Mouse (Mus musculus): Measurements from ENCODE around the gene Chsy1. TPM values are rescaled to one million over a fixed set of nuclear protein-coding genes. Genes with fewer than 3 reads are reported as not detected.

Gene Chsy1
- polyA plus RNA-seq, 1 experiment from 2014 or later, result 23.1 TPM

DNA sequence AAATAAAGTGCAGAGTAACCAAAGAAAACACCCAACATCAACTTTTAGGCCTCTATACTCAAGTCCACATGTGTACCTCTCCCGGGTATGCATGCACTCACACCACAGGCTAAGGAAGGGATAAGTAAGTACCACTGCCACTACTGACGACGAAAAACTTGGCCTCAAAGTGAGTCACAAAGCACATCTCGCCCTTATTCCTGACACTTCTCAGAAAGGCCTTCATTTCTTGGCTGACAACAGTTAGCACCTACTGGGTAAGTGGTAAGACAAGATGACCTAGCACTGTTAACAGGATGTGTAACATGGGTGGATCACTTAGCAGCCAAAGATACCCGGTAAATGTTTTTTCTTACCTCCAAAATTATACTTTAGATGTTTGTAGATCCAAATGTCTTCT is 4.8 kb upstream of the Chsy1 start:
- H3K9me3 ChIP-seq (ENCODE audit: control insufficient read depth, low read length), result no peaks in the 10 kb centered on the region
- WGBS, result 84% methylated on average over 5 of the region's 5 CpGs
- no peak overlapping the region for H3K4me2 ChIP-seq
- ATAC-seq (replicated peaks; ENCODE audit: low FRiP score) (no peak), DNase-seq (ENCODE audit: low spot score) (no peak)
- H3K4me1 ChIP-seq (replicated peaks; ENCODE audit: control insufficient read depth, insufficient read depth, low read length), result no peaks in the 10 kb centered on the region; the same call in 1 of the 2 replicates
- no peaks in the 10 kb centered on the region for H3K27me3 ChIP-seq (replicated peaks; ENCODE audit: control insufficient read depth, insufficient read depth, low read length)
- no peak overlapping the region for H3K4me3 ChIP-seq (ENCODE audit: low read depth, low read length)
- no peaks in the 10 kb centered on the region for H3K36me3 ChIP-seq (ENCODE audit: control insufficient read depth, insufficient read depth, low read length)
- H3K27ac ChIP-seq (ENCODE audit: low read depth, low read length), result no peak overlapping the region
- H3K9ac ChIP-seq (ENCODE audit: low read depth, low read length), result no peak overlapping the region

DNA sequence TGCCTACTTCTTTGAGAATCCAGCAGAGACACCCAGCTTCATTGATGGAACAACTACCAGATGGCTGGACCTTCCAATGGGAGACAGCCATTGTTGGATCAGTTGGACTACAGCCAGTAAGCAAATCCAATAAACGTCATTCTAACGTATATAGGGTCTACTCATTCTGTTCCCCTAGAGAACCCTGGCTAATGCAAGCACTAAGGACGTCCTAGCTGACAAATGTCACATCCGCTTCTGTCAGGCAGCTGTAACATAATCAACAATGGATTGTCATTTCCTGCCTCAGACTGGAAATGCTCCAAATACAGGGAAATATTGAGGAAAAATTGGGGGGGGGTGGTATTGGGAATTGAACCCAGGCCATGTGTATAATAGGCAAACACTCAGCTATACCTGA is 3.5 kb upstream of the Chsy1 start:
- WGBS, result 66% methylated on average over 4 of the region's 4 CpGs
- no peak for ATAC-seq (replicated peaks; ENCODE audit: low FRiP score)
- no peaks in the 10 kb centered on the region; the same call in 1 of the 2 replicates for H3K4me1 ChIP-seq (replicated peaks; ENCODE audit: control insufficient read depth, insufficient read depth, low read length)
- H3K27ac ChIP-seq (ENCODE audit: low read depth, low read length), result no peak overlapping the region
- no peak overlapping the region for H3K4me3 ChIP-seq (ENCODE audit: low read depth, low read length)
- H3K9me3 ChIP-seq (ENCODE audit: control insufficient read depth, low read length), result no peaks in the 10 kb centered on the region
- no peak for DNase-seq (ENCODE audit: low spot score)
- no peaks in the 10 kb centered on the region for H3K27me3 ChIP-seq (replicated peaks; ENCODE audit: control insufficient read depth, insufficient read depth, low read length)
- no peak overlapping the region for H3K9ac ChIP-seq (ENCODE audit: low read depth, low read length)
- no peaks in the 10 kb centered on the region for H3K36me3 ChIP-seq (ENCODE audit: control insufficient read depth, insufficient read depth, low read length)
- no peak overlapping the region for H3K4me2 ChIP-seq

DNA sequence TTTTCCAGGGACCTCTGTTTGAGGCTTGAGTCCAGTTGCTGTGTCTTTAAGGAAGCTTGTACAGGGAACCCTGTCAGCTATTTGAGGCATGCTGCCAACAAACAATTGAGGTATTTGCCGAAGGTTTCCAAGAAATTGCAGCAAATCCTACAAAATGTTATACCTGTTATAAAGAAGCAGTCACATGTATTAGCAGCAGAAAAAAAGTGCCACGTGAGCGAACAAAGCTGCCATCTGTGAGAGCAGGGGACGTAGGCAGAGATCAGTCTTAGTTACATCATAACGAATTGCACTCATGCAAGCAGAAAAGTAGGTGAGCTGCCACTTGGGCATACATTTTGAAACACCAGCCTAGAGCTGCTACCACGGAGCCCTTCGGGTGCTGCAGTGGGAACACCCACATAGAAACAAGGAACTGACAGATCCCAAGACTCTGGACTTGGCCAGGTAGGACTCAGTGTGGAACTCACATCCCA is 2.7 kb upstream of the Chsy1 start:
- no peak overlapping the region for H3K4me3 ChIP-seq (ENCODE audit: low read depth, low read length)
- no peaks in the 10 kb centered on the region for H3K27me3 ChIP-seq (replicated peaks; ENCODE audit: control insufficient read depth, insufficient read depth, low read length)
- ATAC-seq (replicated peaks; ENCODE audit: low FRiP score) (no peak), DNase-seq (ENCODE audit: low spot score) (no peak)
- 71% methylated on average over 7 of the region's 7 CpGs for WGBS
- peaks cover 5% of the 10 kb centered on the region for H3K4me1 ChIP-seq (replicated peaks; ENCODE audit: control insufficient read depth, insufficient read depth, low read length)
- no peak overlapping the region for H3K9ac ChIP-seq (ENCODE audit: low read depth, low read length)
- no peaks in the 10 kb centered on the region for H3K36me3 ChIP-seq (ENCODE audit: control insufficient read depth, insufficient read depth, low read length)
- H3K4me2 ChIP-seq, result no peak overlapping the region
- H3K9me3 ChIP-seq (ENCODE audit: control insufficient read depth, low read length), result no peaks in the 10 kb centered on the region
- H3K27ac ChIP-seq (ENCODE audit: low read depth, low read length), result no peak overlapping the region

DNA sequence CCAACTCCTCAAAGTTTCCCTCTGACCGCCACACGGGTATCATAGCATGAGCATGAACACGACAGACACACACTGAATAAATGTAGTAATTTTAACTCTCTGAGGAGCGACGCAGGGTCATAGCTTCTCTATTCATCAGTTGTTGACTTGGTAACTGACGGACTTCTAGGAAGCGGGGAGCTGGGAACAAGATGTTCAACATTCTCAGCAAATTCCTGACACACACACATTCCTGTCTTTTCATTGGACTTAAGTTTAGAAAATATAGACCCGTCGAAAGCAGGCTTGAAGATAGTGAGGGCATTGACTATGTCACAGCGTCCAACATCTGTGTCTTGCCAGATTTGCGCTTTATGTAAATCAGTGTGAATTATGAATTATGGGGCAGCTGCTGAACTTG is 2.1 kb upstream of the Chsy1 start:
- H3K27ac ChIP-seq (ENCODE audit: low read depth, low read length), result no peak overlapping the region
- H3K27me3 ChIP-seq (replicated peaks; ENCODE audit: control insufficient read depth, insufficient read depth, low read length), result no peaks in the 10 kb centered on the region
- no peak overlapping the region for H3K4me3 ChIP-seq (ENCODE audit: low read depth, low read length)
- ATAC-seq (replicated peaks; ENCODE audit: low FRiP score) (no peak), DNase-seq (ENCODE audit: low spot score) (no peak)
- H3K9ac ChIP-seq (ENCODE audit: low read depth, low read length), result no peak overlapping the region
- 80% methylated on average over 11 of the region's 11 CpGs for WGBS
- H3K4me2 ChIP-seq, result no peak overlapping the region
- H3K4me1 ChIP-seq (replicated peaks; ENCODE audit: control insufficient read depth, insufficient read depth, low read length), result peaks cover 10% of the 10 kb centered on the region
- no peaks in the 10 kb centered on the region for H3K36me3 ChIP-seq (ENCODE audit: control insufficient read depth, insufficient read depth, low read length)
- H3K9me3 ChIP-seq (ENCODE audit: control insufficient read depth, low read length), result no peaks in the 10 kb centered on the region

DNA sequence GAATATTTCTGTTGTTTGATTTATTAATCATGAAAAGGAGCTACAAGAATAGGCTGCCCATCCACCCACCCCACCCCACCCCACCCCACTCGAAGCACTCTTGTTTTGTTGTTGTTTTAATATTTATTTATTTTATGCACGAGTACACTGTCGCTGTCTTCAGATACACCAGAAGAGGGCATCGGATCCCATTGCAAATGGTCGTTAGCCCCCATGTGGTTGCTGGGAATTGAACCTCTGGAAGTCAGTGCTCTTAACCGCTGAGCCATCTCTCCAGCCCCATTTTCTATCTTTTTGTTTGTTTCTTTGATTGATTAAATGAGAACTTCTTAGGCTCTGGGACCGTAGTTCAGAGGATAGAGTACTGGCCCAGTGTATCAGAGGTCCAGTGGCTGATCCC is 1.4 kb upstream of the Chsy1 start:
- Histone ChIP-seq H3K9me3 (ENCODE audit: control insufficient read depth, low read length) (no peaks in the 10 kb centered on the region), H3K27ac (ENCODE audit: low read depth, low read length) (no peak overlapping the region), H3K4me3 (ENCODE audit: low read depth, low read length) (peak overlapping the region; percentile 86; the same call in 1 of the 2 replicates), H3K36me3 (ENCODE audit: control insufficient read depth, insufficient read depth, low read length) (no peaks in the 10 kb centered on the region), H3K4me1 (replicated peaks; ENCODE audit: control insufficient read depth, insufficient read depth, low read length) (peaks cover 16% of the 10 kb centered on the region), H3K4me2 (peak overlapping the region; percentile 93; the same call in 1 of the 2 replicates), H3K27me3 (replicated peaks; ENCODE audit: control insufficient read depth, insufficient read depth, low read length) (no peaks in the 10 kb centered on the region), H3K9ac (ENCODE audit: low read depth, low read length) (no peak overlapping the region)
- no peak for DNase-seq (ENCODE audit: low spot score)
- 13% methylated on average over 7 of the region's 7 CpGs for WGBS
- no peak for ATAC-seq (replicated peaks; ENCODE audit: low FRiP score)

DNA sequence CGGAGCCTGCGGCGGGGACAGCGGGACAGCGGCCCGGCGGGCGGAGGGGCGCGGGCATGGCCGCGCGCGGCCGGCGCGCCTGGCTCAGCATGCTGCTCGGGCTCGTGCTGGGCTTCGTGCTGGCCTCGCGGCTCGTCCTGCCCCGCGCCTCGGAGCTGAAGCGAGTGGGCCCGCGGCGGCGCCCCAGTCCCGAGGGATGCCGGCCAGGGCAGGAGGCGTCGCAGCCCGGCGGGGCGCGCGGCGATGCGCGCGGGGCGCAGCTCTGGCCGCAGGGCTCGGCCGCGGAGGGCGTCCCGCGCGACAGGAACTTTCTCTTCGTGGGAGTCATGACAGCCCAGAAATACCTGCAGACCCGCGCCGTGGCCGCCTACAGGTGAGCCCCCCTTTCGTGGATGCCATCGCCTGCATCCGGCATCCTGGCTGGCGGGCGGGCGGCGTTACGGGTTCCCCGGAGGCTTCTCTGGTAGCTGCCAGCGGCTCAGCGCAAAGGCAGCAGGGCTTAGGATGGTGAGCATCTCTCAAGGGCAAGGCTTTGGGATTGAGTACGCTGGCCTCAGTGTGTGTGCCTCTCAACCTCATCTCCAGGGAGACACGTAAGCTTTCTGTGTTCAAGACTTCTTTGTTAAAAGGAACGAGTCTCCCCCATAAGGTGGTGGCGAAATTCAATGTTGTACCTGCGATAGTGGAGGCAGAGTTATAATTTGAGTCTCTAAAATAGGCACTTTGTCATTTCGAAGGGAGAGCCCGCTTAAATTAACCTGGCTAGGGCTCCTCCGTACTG is 730 bp downstream of the Chsy1 start:
- ATAC-seq (replicated peaks; ENCODE audit: low FRiP score) (peak; percentile 4; the same call in 1 of the 2 replicates), DNase-seq (ENCODE audit: low spot score) (peak; percentile 72)
- Histone ChIP-seq H3K36me3 (ENCODE audit: control insufficient read depth, insufficient read depth, low read length) (peaks cover 3% of the 10 kb centered on the region; the same call in 1 of the 2 replicates), H3K9me3 (ENCODE audit: control insufficient read depth, low read length) (no peaks in the 10 kb centered on the region), H3K9ac (ENCODE audit: low read depth, low read length) (peak overlapping the region; percentile 96), H3K4me1 (replicated peaks; ENCODE audit: control insufficient read depth, insufficient read depth, low read length) (peaks cover 32% of the 10 kb centered on the region), H3K27ac (ENCODE audit: low read depth, low read length) (peak overlapping the region; percentile 88), H3K27me3 (replicated peaks; ENCODE audit: control insufficient read depth, insufficient read depth, low read length) (no peaks in the 10 kb centered on the region), H3K4me2 (peak overlapping the region; percentile 93), H3K4me3 (ENCODE audit: low read depth, low read length) (peak overlapping the region; percentile 86)
- WGBS, result under 1% methylated on average over 55 of the region's 77 CpGs

DNA sequence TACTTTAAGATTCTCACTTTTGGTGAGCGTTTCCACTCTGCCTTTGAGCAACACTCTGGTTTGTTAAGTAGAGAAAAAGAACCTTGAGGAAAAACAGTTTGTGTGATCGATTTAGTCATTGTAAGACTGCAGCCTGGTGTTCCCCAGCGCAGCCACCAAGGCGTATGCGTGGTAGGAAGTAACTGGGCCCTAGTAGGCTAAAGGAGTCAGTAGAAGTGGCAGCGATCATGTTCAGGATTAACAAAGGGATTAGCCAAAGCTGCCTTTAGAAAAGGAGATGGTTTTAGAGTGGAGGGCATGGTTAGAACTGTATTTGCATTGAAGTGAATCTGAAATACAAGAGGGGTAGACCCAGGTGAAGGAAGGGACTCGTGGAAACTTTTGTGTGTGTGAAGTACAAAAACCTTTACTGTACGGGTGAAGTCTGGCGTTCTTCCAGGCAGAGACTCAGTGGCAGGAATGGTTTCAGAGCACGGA is 1.4 kb downstream of the Chsy1 start:
- Histone ChIP-seq H3K4me3 (ENCODE audit: low read depth, low read length) (peak overlapping the region; percentile 86), H3K36me3 (ENCODE audit: control insufficient read depth, insufficient read depth, low read length) (peaks cover 3% of the 10 kb centered on the region; the same call in 1 of the 2 replicates), H3K4me2 (peak overlapping the region; percentile 93), H3K27ac (ENCODE audit: low read depth, low read length) (peak overlapping the region; percentile 88), H3K9ac (ENCODE audit: low read depth, low read length) (peak overlapping the region; percentile 96), H3K4me1 (replicated peaks; ENCODE audit: control insufficient read depth, insufficient read depth, low read length) (peaks cover 37% of the 10 kb centered on the region), H3K27me3 (replicated peaks; ENCODE audit: control insufficient read depth, insufficient read depth, low read length) (no peaks in the 10 kb centered on the region), H3K9me3 (ENCODE audit: control insufficient read depth, low read length) (no peaks in the 10 kb centered on the region)
- WGBS, result 6% methylated on average over 10 of the region's 10 CpGs
- DNase-seq (ENCODE audit: low spot score) (no peak), ATAC-seq (replicated peaks; ENCODE audit: low FRiP score) (no peak)

DNA sequence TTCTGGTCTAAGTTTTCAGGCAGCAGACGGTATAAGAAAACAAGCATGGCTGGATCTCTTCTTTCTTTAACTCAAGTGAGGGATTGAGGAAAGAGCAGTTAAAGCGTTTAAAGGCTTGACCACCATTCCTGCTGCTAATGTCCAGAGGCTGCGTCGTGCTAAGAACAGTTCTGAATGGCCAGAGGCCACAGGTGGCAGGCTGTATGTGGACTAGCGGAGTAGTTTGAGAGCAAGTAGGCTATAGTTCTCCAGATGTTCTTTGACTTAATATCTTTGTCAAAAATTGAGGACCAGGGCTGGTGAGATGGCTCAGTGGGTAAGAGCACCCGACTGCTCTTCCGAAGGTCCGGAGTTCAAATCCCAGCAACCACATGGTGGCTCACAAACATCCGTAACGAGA is 1.9 kb downstream of the Chsy1 start:
- DNase-seq (ENCODE audit: low spot score), result no peak
- H3K4me3 ChIP-seq (ENCODE audit: low read depth, low read length), result peak overlapping the region; percentile 86
- no peaks in the 10 kb centered on the region for H3K27me3 ChIP-seq (replicated peaks; ENCODE audit: control insufficient read depth, insufficient read depth, low read length)
- WGBS, result 73% methylated on average over 10 of the region's 10 CpGs
- peak overlapping the region; percentile 88; the same call in 1 of the 2 replicates for H3K27ac ChIP-seq (ENCODE audit: low read depth, low read length)
- no peaks in the 10 kb centered on the region for H3K9me3 ChIP-seq (ENCODE audit: control insufficient read depth, low read length)
- H3K9ac ChIP-seq (ENCODE audit: low read depth, low read length), result peak overlapping the region; percentile 96
- no peak for ATAC-seq (replicated peaks; ENCODE audit: low FRiP score)
- peaks cover 3% of the 10 kb centered on the region; the same call in 1 of the 2 replicates for H3K36me3 ChIP-seq (ENCODE audit: control insufficient read depth, insufficient read depth, low read length)
- H3K4me2 ChIP-seq, result peak overlapping the region; percentile 93
- H3K4me1 ChIP-seq (replicated peaks; ENCODE audit: control insufficient read depth, insufficient read depth, low read length), result peaks cover 42% of the 10 kb centered on the region
